ENCODE assay signal across 31 mouse cellular contexts in genomic region chr5:97451451-97451850, GRCm38 (mm10). TPM values are rescaled to one million over a fixed set of nuclear protein-coding genes. Genes with fewer than 3 reads are reported as not detected.
"Had no signal": no experiment of that assay in that cellular context is flagged by ENCODE, and none has a peak within 500 bp of the region (broad histone marks: within the 10 kb centered on the region; RNA-seq: fewer than 3 reads in every experiment).

No protein-coding gene starts in this region.

- H3K4me2 ChIP-seq: kidney, embryonic 15.5 days; liver, embryonic 13.5 days; midbrain, embryonic 12.5 days; neural tube, embryonic 13.5 days had no signal

- H3K9me3 ChIP-seq: kidney, embryonic 15.5 days; liver, embryonic 13.5 days; midbrain, embryonic 12.5 days; neural tube, embryonic 13.5 days had no signal

- DNase-seq: kidney, adult 8-10 months; kidney, postnatal 10 days; kidney, postnatal 36 days; left cerebral cortex, postnatal 4 days; liver, embryonic 13.5 days; lung, adult 2 months; lung, postnatal 14 days; lung, postnatal 4 days; retina, postnatal 1 day; thymus, adult 18-20 months; thymus, postnatal 36 days had no signal

- H3K36me3 ChIP-seq: kidney, embryonic 15.5 days; liver, embryonic 13.5 days; midbrain, embryonic 12.5 days; neural tube, embryonic 13.5 days had no signal

- ATAC-seq: midbrain, embryonic 16.5 days had no signal

- H3K4me3 ChIP-seq: kidney, embryonic 15.5 days; liver, embryonic 13.5 days; midbrain, embryonic 12.5 days; myocyte; neural tube, embryonic 13.5 days had no signal

- H3K9ac ChIP-seq: kidney, embryonic 15.5 days; liver, embryonic 13.5 days; midbrain, embryonic 12.5 days; neural tube, embryonic 13.5 days had no signal

- H3K27ac ChIP-seq: kidney, embryonic 15.5 days; liver, embryonic 13.5 days; midbrain, embryonic 12.5 days; neural tube, embryonic 13.5 days had no signal

- H3K4me1 ChIP-seq: kidney, embryonic 15.5 days; liver, embryonic 13.5 days; midbrain, embryonic 12.5 days; neural tube, embryonic 13.5 days had no signal

- H3K27me3 ChIP-seq: kidney, embryonic 15.5 days; liver, embryonic 13.5 days; midbrain, embryonic 12.5 days; neural tube, embryonic 13.5 days had no signal

RNA-seq across cellular contexts. Expression of gene Gk2, which starts 5.4 kb away (rescaled TPM):
- total RNA-seq: layer of hippocampus, adult 8-10 months; layer of hippocampus, postnatal 14 days; left cerebral cortex, adult 8-10 months; left cerebral cortex, postnatal 4 days; liver, adult 2 months; megakaryocyte progenitor cell, adult 5-6 weeks; megakaryocyte-erythroid progenitor cell, adult 5-6 weeks; monocyte, adult 5-6 weeks had no signal
- polyA plus RNA-seq: kidney, embryonic 15.5 days; limb, embryonic 14.5 days; liver, adult 2 months; liver, embryonic 13.5 days; liver, embryonic 16.5 days; lung, adult 2 months; lung, embryonic 16.5 days; midbrain, embryonic 12.5 days; midbrain, embryonic 16.5 days; myocyte; neural tube, embryonic 13.5 days; small intestine, adult 2 months; spleen, adult 2 months; stomach, embryonic 16.5 days; urinary bladder, adult 2 months had no signal

RNA-seq across cellular contexts. Expression of gene Naa11, which starts 59.3 kb away (rescaled TPM):
- total RNA-seq: layer of hippocampus, adult 8-10 months; layer of hippocampus, postnatal 14 days; liver, adult 2 months; megakaryocyte progenitor cell, adult 5-6 weeks; megakaryocyte-erythroid progenitor cell, adult 5-6 weeks; monocyte, adult 5-6 weeks; neutrophil, adult 5-6 weeks had no signal
- polyA plus RNA-seq: kidney, embryonic 15.5 days; limb, embryonic 14.5 days; liver, adult 2 months; liver, embryonic 13.5 days; liver, embryonic 16.5 days; lung, adult 2 months; lung, embryonic 16.5 days; midbrain, embryonic 12.5 days; neural tube, embryonic 13.5 days; small intestine, adult 2 months; spleen, adult 2 months; urinary bladder, adult 2 months had no signal
